Mouse (Mus musculus) lung, postnatal 0 days (tissue): ENCODE results near the gene Slmap. TPM values are rescaled to one million over a fixed set of nuclear protein-coding genes. Genes with fewer than 3 reads are reported as not detected.

Experiments
- ATAC-seq: fragments of 200-750 bp; cut with Nextera tagmentation; 2 replicates; pipeline ENCODE4 v1.8.0; 2017; ENCODE audit warnings: moderate library complexity
- DNase-seq: peaks from one replicate; pipeline ENCODE4 v3.0.0-alpha.2; 2016; ENCODE audit warnings: low spot score
- H3K27ac ChIP-seq: fragments of 300-500 bp; sonication (generic); 2 replicates; pipeline ENCODE4 v1.5.1; 2014; ENCODE audit warnings: antibody characterized with exemption, mild to moderate bottlenecking, low read length, mixed read lengths
- H3K27me3 ChIP-seq: fragments of 300-500 bp; sonication (generic); replicated peaks from 2 replicates; pipeline ENCODE4 v1.6.1; 2014; ENCODE audit warnings: low read length, mixed read lengths; ENCODE audit not compliant: insufficient read depth
- H3K36me3 ChIP-seq: fragments of 300-500 bp; sonication (generic); 2 replicates; pipeline ENCODE4 v1.6.1; 2014; ENCODE audit warnings: low read length, mixed read lengths; ENCODE audit not compliant: insufficient read depth
- H3K4me1 ChIP-seq: fragments of 300-500 bp; sonication (generic); 2 replicates; pipeline ENCODE4 v1.6.1; 2014; ENCODE audit warnings: antibody characterized with exemption, low read depth, low read length, mixed read lengths; ENCODE audit not compliant: insufficient read depth
- H3K4me2 ChIP-seq: fragments of 300-500 bp; sonication (generic); replicated peaks from 2 replicates; pipeline ENCODE4 v1.6.1; 2014; ENCODE audit warnings: low read depth, mild to moderate bottlenecking, low read length, moderate library complexity, mixed read lengths
- H3K4me3 ChIP-seq: fragments of 300-500 bp; sonication (generic); 2 replicates; pipeline ENCODE4 v1.5.1; 2014; ENCODE audit warnings: low read depth, low read length
- H3K9ac ChIP-seq: fragments of 300-500 bp; sonication (generic); replicated peaks from 2 replicates; pipeline ENCODE4 v1.6.1; 2014; ENCODE audit warnings: low read depth, mild to moderate bottlenecking
- H3K9me3 ChIP-seq: fragments of 300-500 bp; sonication (generic); 2 replicates; pipeline ENCODE4 v1.6.1; 2016; ENCODE audit warnings: low read length, mixed read lengths
- CTCF ChIP-seq: IDR thresholded peaks from 2 replicates; pipeline ENCODE4 v1.5.1; 2016; ENCODE audit warnings: antibody characterized with exemption, mild to moderate bottlenecking
- EP300 ChIP-seq: IDR thresholded peaks from 2 replicates; pipeline ENCODE4 v1.6.1; 2016; ENCODE audit warnings: antibody characterized with exemption, mild to moderate bottlenecking, control low read depth
- WGBS: fragments of 180-500 bp; shearing (Covaris S2); extraction: QIAGEN DNeasy Blood & Tissue Kit; methylation state at CpG from one replicate; pipeline ENCODE4 v1.1.7; 2014; 5-methylcytosine and 5-hydroxymethylcytosine counted together
- polyA plus RNA-seq: library from polyadenylated mRNA; unstranded; fragments of >200 nt; fragmentation: Nextera tagmentation; extraction: Ambion mirVana; gene quantifications from 2 replicates; pipeline ENCODE4 v1.2.1, GENCODE M21; 2015

The Slmap gene
- polyA plus RNA-seq, 1 experiment from 2014 or later = 19.6 TPM

DNA sequence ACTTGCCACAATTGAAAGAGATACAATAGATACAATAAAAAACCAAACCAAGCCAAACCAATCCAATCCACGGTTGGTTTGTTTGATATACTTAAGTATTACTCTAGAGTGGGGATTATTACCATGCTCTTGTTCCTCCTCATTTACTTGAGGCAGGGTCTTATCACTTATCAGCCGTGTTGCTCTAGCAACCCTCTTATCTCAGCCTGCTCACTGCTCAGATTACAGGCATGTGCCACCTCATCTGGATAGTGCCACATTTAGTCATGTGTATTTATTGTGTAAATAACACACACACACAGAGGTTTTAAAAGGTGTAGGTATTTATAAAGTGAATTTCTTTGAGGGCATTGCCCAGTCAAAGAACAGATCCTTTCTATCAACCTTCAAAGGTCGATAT, 88.2 kb downstream of the Slmap start:
- DNase-seq (no peak), ATAC-seq (no peak)
- Histone ChIP-seq H3K4me1 (no peaks in the 10 kb centered on the region), H3K9ac (no peak overlapping the region), H3K27ac (no peak overlapping the region), H3K4me3 (no peak overlapping the region), H3K27me3 (no peaks in the 10 kb centered on the region), H3K9me3 (no peaks in the 10 kb centered on the region), H3K4me2 (no peak overlapping the region), H3K36me3 (no peaks in the 10 kb centered on the region)
- no peak for TF ChIP-seq EP300
- TF ChIP-seq CTCF = no peak
- 53% methylated on average over 3 of the region's 3 CpGs for WGBS

GRCm38 (mm10) chr14:26442534-26442933, 92.2 kb downstream of the Slmap start:
- Histone ChIP-seq H3K27me3 (no peaks in the 10 kb centered on the region), H3K4me2 (no peak overlapping the region), H3K4me1 (no peaks in the 10 kb centered on the region), H3K27ac (peak overlapping the region; percentile 33; the same call in 1 of the 2 replicates), H3K9me3 (no peaks in the 10 kb centered on the region), H3K36me3 (no peaks in the 10 kb centered on the region), H3K4me3 (no peak overlapping the region), H3K9ac (no peak overlapping the region)
- ATAC-seq (no peak), DNase-seq (peak; percentile 23)
- 57% methylated on average over 6 of the region's 6 CpGs for WGBS
- TF ChIP-seq CTCF = no peak
- TF ChIP-seq EP300 = no peak

DNA sequence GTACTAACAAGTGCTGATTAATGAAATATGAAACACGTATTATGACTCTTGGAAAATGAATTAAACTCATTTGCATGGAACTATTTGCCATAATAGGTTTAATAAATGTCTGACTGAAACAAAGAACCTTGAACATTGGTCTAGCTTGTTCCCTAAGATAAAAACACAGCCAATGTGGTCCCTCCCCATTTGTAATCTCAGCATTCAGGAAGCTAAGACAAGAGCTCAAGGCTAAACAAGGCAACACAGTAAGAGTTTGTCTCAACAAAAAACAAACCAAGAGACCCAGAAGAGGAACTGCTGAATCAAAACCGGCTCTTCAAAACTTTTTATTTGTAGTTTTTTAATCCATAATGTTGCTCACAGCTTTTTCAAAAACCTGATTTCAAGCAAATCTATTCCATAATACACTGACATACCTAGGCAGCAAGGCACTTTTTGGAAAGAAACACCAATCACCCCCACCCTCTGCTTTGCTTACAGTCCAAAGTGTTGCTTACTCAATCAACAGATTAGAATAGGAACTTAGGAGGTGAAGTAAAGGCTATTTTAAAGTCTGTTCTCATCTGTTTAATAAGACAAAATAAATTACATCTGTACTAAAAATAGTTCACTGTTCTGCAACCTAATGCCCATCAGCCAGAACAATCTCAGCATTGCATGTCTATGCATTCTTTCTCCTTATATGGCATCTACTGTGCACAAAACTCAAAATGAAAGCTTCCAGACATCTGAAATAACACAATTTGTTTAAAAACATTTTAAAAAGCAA, 93.5 kb downstream of the Slmap start:
- Histone ChIP-seq H3K36me3 (0 out of 2 replicates have a peak, but pooled peaks cover 3% of the 10 kb centered on the region), H3K4me3 (no peak overlapping the region), H3K27me3 (no peaks in the 10 kb centered on the region), H3K27ac (peak overlapping the region; percentile 52; the same call in 1 of the 2 replicates), H3K4me2 (no peak overlapping the region), H3K4me1 (no peaks in the 10 kb centered on the region), H3K9ac (no peak overlapping the region), H3K9me3 (no peaks in the 10 kb centered on the region)
- 76% methylated on average over 2 of the region's 2 CpGs for WGBS
- DNase-seq = peak; percentile 92
- TF ChIP-seq EP300 (no peak), CTCF (no peak)
- peak; percentile 91 for ATAC-seq

- ATAC-seq (no peak), DNase-seq (no peak)
- Histone ChIP-seq H3K4me2 (no peak overlapping the region), H3K9me3 (no peaks in the 10 kb centered on the region), H3K36me3 (0 out of 2 replicates have a peak, but pooled peaks cover 3% of the 10 kb centered on the region), H3K27me3 (no peaks in the 10 kb centered on the region), H3K9ac (no peak overlapping the region), H3K27ac (no peak overlapping the region), H3K4me1 (no peaks in the 10 kb centered on the region), H3K4me3 (no peak overlapping the region)
- no peak for TF ChIP-seq CTCF
- TF ChIP-seq EP300 = no peak
These were observed 94.7 kb downstream of the Slmap start for GRCm38 (mm10) chr14:26439996-26440395.

- Histone ChIP-seq H3K27me3 (no peaks in the 10 kb centered on the region), H3K27ac (no peak overlapping the region), H3K4me2 (no peak overlapping the region), H3K36me3 (0 out of 2 replicates have a peak, but pooled peaks cover 3% of the 10 kb centered on the region), H3K9me3 (no peaks in the 10 kb centered on the region), H3K4me1 (no peaks in the 10 kb centered on the region), H3K9ac (no peak overlapping the region), H3K4me3 (no peak overlapping the region)
- TF ChIP-seq CTCF = no peak
- no peak for TF ChIP-seq EP300
- ATAC-seq (no peak), DNase-seq (no peak)
- 71% methylated on average over 2 of the region's 2 CpGs for WGBS
These were observed 97.0 kb downstream of the Slmap start for GRCm38 (mm10) chr14:26437771-26438170.

- DNase-seq (no peak), ATAC-seq (no peak)
- Histone ChIP-seq H3K9ac (no peak overlapping the region), H3K4me2 (no peak overlapping the region), H3K9me3 (no peaks in the 10 kb centered on the region), H3K4me1 (no peaks in the 10 kb centered on the region), H3K27ac (no peak overlapping the region), H3K27me3 (no peaks in the 10 kb centered on the region), H3K36me3 (0 out of 2 replicates have a peak, but pooled peaks cover 3% of the 10 kb centered on the region), H3K4me3 (no peak overlapping the region)
- no peak for TF ChIP-seq EP300
- TF ChIP-seq CTCF = peak; percentile 67
These were observed 98.4 kb downstream of the Slmap start for GRCm38 (mm10) chr14:26436304-26436703.
